Mouse (Mus musculus) stomach, postnatal 0 days (tissue): ENCODE measurements around the gene Speer4f1.
"Not testable (repeated sequence)": the region's sequence is repeated elsewhere in the genome, so short reads cannot be mapped to it uniquely, and the experiment has no call there.

Experiments
- CTCF ChIP-seq: IDR thresholded peaks from 2 replicates; pipeline ENCODE4 v1.5.1; 2016; ENCODE audit warnings: antibody characterized with exemption, low read depth, mild to moderate bottlenecking, moderate library complexity
- EP300 ChIP-seq: optimal IDR thresholded peaks from 2 replicates; pipeline ENCODE3; 2016; ENCODE audit warnings: antibody characterized with exemption

DNA sequence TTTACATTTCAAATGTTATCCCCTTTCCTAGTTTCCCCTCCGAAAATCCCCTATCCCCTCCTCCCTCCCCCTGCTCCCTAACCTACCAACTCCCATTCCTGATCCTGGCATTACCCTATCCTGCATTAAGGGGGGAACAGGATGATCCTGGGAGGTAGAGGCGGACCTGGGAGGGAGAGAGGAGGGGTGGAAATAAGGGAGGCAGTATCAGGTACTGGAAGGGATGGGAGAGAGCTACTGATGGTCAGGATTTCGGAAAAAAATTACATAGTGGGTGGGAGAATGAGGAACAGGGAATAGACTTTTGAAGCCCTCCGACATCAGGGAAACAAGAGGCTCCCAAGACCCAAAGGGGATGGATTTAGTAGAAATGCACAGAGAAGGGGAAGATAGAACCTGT is 7.8 kb upstream of the Speer4f1 start:
- TF ChIP-seq CTCF, EP300: not testable (repeated sequence)
